Mouse (Mus musculus) adrenal gland, postnatal 4 days (tissue): ENCODE data around the gene Cpeb1. TPM values are rescaled to one million over a fixed set of nuclear protein-coding genes. Genes with fewer than 3 reads are reported as not detected.
"Not testable (repeated sequence)": the region's sequence is repeated elsewhere in the genome, so short reads cannot be mapped to it uniquely, and the experiment has no call there.

ENCODE experiments used
- DNase-seq, 2 experiments: peaks; one replicate each; pipeline ENCODE4 v3.0.0; 2021 to 2022; ENCODE audit warnings: low spot score in 2 of 2, mixed read lengths in 2 of 2
- long read RNA-seq, 2 experiments: library from polyadenylated mRNA; stranded (forward); transcript quantifications; one replicate each; pipeline ENCODE4 v2.0.0; 2021
- total RNA-seq, 2 experiments: library from RNA; stranded (reverse); gene quantifications; 2 replicates each; pipeline ENCODE4 v1.2.3; 2021

Gene Cpeb1
- 10 to 100 TPM; 17.4 to 17.8 TPM for total RNA-seq
- long read RNA-seq, experiment 1, partial matches to known transcripts, result 0 of 5 reads
- long read RNA-seq, experiment 1, other reads (novel, unspliced or antisense), result 5 of 5 reads
- long read RNA-seq, experiment 2, partial matches to known transcripts, result 2 of 7 reads
- long read RNA-seq, experiment 2, other reads (novel, unspliced or antisense), result 5 of 7 reads

DNA sequence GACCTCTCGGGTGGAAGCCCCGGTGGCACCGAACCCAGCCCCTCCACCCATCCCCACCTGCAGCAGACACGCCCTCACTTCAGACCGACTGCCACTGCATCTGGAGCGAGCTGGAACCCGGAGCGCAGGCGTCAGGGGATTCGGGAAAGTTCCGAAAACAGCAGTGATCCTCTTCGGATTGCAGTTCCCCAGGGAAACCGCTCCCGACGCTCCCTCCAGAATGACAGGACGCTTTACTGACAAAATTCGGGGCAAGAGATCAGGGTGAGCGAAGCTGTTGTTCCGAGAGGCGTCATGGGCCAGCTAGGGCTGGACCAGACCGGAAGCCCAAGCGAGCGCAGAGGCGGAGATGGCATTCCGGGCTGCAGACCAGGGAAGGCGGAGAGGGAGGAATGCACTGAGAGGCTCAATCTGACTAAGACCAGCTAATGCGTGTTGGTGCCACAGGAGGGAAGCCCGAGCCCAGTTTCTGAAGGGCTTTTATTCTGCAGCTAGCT, at the start of gene Cpeb1:
Gene Cpeb1, minus strand, starts transcription at position 311 of the 497 bp plus-strand sequence.
- DNase-seq, result no peak

DNA sequence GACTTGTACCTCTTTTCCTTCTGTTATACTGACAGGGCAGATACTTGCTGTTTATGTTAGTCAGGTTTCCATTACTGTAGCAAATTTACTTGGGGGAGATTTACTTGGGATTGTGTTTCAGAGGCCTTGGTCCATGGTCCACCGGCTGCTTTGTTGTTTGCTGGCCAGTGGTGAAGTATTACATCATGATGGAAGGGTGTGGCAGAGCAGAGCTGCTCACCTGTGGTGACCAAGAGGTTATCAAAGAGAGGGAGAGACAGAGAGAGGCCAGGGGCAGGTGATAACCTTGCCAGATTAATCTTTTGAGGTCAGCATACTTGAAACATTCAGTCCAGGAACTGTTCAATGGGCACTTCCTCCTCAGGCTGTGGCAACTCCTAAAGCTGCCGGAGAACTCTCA, 45.8 kb upstream of the Cpeb1 start:
- no peak for DNase-seq

DNA sequence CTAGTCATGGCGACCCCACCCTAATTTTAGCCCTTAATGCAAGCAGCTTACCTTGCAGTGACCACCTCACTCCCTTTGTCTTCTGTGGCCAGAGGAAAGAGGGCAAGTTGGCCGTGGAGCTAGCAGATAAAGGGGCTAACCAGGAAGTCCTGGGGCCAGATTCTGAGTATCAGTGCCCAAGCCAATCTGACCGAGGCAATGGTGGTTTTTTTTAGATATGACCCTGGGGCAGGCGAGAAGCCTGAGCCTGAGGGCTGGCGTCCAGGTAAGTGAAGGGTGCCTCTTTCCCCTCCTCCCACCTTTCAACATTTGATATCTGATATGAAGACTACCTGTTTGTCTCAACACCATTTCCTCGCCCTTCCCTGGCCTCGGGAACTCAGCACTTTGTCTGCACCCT, 42.9 kb upstream of the Cpeb1 start, which contains the start of gene BC048679:
Gene BC048679, minus strand, starts transcription at position 101 of the 400 bp plus-strand sequence.
- DNase-seq, result no peak

DNA sequence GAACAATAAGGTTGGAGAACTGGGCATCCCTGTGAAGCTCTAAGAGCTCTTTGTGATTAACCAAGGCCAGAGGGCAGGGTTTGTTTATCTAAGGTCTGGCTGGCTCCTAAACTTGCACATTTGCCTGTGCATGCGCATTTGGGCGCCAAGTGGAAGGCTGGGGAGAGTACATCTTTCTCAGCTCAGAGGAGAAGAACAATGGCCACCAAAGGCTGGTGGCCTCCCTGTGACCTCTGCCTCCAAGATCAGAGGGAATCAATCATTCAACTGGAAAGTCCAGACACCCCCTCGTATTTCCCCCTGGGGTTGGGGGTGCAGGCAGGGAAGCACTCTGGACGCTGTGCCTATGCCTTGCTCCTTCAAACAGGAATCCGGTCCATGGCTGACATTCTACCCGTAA, 41.9 kb upstream of the Cpeb1 start:
- DNase-seq, result no peak

DNA sequence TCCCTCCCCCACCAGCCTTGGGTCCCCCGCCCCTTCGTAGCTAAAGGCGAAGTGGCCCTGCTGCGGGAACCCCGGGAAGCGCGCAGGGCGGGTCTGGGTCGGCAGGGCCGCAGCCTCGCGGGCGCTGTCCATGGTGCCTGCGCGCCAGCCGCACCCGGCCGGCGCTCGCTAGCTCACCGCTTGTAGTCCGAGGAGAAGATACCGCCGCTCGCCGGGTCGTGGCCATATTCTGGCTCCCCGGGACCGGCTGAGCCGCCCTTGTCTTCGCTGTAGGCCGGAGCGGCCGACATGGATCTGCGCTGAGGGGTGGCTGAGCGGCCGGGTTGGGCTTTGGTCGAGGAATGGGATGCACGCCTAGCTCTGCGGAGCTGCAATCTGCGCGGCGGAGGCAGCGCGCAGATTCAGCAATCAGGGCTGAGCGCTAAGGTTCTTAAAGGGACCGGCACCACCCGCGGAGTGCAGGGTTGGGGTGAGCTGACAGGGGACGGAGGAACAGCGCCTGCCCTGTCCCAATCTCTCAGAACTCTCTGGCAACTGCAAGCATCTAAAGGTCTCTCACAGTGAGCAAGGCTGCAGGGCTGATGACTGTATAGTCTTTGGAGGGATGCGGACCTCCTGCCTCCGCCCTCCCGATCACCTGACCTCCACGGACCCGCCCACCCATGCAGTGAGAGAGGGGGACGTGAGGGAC, 38.2 kb upstream of the Cpeb1 start, which contains the start of gene Ap3b2:
Gene Ap3b2, minus strand, starts transcription at position 595 of the 691 bp plus-strand sequence.
- DNase-seq, result peak; percentile 35 to 49

DNA sequence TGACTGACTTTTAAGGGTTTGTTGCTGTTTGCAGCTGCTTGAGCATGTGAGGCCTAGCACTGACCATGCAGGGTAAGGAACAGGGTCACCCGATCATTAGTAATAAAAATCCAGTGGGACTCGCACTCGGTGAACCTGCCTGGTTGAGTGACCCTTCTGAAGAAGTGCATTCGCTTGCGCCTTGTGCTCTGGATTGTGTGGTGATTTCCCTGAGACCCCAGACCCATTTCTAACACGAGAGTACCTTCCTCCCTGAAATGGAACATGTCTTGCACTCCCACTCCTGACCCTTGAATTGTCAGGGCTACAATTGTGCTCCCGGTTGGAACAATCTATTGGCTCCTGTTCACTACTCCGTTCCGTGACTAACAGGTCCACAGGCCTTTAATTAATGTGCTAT, 37.4 kb upstream of the Cpeb1 start:
- no peak for DNase-seq

DNA sequence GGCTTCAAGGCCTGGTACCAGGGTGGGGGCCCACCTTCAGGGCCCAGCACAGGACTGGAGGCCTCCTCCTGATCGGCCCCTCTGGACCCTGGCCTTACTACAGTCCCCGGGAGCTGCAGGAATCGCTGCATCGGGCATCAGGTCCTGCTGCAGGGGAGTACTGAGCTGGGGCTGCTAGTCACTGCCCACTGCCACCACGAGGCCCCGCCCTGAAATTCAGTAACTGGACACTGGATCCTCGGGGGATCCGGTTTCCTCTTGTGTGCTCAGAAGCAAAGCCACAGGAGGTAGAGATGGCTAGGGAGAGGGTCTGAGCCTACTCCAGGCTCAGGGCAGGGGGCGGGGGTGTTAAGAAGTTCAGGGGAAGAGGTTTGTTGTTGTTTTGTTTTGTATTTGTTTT, 34.4 kb upstream of the Cpeb1 start:
- DNase-seq, result no peak

DNA sequence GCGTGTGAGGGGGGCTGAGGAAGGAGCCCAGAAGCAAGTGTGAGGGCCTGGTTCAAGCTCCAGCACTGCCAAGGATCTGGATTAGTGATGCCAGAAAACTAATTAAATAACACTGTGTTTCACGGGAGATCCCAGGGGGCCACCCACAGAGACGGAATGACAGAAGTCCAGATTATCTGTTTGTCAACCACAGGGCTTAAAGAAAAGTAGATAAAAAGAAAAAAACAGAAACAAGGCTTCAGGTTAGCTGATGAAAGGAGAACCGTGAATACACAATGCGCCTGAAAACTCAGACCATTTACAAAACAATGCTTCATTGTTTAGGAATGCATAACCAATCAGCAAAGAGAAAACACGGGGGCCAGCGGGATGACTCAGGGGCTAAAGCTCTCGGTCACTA, 25.5 kb upstream of the Cpeb1 start:
- no peak for DNase-seq

DNA sequence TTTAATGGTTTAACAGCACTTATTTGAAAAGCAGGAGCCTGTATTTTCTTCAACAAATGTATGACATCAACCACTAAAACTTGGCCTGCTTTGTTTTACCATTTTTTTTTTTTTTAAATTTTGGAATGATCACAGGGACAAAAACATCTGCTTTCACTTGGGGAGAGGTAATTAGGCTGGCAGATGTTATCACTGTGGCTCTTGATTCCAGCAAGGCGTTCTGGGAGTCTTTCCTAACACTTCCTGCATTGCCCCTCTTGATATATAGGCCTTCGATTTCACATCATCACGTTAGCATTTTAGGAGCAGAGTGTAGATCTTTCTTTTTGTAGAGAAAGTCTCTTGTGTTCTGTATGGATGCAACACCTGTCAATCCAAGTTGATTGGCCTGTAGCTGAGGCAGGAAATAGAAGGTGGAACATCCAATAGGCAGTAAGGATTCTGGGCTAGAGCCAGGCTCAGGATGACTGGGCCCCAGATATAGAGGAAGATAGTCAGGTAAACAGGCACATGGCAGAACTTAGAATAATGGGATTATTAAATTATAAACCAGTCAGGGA, 24.3 kb upstream of the Cpeb1 start:
- no peak for DNase-seq

DNA sequence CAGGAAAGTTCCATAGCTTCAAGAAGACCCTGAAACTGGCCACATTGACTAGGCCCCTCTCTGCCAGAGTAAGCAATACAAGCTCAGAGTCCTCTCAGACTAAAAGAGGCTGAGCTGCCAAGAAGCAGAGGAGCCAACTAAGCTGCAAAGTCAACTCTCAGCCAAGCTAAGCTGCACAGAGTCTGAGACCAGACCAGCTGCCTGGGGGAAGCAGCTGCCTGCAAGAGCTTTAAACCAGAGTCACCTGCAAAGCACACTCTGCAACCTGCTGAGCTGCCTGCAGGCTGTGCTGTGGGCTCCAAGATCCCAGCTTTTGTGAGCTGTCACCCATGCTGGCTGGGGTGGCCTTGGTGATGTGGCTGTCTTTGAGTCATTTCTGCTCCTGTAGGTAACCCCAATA, 23.0 kb upstream of the Cpeb1 start:
- DNase-seq, result not testable (repeated sequence)

DNA sequence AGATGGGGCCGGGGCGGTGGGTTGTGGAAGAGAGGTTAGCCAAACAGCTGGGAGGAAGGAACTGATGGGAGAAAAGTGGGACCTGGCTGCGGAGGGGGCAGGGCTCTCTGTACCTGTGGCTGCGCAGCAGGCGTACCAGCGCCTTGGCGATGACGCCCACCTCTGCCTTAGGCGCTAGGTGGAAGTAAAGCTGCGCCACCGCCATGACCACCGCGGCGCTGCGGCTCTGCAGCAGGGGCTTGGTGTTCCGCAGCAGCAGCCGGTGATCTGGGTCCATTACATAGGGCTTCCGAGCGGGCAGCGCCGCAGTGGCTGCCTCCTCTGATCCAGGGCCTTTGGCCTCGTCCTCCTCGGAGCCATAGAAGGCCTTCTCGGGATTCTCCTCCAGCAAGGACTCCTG, 21.6 kb upstream of the Cpeb1 start:
- no peak for DNase-seq

DNA sequence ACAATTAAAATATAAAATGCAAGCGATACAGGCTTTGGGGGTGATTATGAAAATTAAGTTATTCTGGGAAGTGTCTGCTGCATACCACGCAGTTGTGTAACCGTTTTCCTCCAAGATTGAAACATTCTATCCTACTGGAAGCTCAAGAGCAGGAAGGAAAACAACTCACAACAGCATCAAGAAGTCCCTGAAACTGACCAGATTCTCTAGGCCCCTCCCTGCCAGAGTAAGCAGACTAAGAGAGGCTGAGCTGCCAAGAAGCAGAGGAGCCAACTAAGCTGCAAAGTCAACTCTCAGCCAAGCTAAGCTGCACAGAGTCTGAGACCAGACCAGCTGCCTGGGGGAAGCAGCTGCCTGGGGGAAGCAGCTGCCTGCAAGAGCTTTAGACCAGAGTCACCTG, 20.0 kb upstream of the Cpeb1 start:
- no peak for DNase-seq

DNA sequence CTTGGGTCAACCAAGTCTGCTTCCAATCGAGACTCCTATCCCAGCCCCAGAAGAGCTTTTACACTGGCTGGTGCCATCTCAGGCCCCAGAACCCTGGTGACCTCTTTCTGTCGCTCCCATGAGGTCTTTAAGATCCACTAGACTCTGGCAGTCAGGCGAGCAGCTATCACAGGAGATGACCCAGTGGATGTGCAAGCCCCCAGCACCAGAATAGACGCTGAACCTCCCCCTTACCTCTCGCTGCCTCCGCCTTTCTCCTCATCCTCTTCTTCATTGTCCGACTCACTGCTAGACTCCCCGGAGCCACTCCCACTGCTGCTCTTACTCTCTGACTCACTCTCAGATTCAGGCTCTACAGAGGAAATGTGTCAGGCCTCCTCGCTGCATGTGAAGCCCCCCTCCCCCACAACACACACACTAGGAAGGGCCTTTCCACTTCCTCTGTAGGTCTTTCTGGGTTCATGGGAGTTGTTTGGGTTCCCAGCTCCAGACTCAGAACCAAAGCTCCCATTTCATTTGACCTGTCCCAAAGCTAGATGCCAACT, 9.7 kb upstream of the Cpeb1 start:
- DNase-seq, result no peak

DNA sequence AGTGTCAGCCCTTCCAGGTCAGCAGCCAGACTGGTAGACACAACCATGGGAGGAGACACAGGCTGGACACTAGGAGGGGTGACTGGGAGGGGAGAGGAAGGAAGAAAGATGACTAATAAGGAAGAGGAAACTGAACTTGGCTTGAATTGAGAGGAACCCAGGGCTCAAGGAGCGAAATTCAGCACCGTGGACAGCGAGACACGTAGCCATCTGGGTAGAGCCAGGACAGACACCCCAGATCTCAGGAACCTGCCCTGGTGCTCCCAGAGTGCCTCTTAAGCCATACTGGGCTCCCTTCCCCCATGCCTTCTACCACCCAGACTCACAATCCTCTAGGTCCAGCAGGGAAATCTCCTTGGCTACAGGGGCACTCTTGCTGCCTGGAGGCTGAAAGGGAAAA, 8.9 kb upstream of the Cpeb1 start:
- no peak for DNase-seq

DNA sequence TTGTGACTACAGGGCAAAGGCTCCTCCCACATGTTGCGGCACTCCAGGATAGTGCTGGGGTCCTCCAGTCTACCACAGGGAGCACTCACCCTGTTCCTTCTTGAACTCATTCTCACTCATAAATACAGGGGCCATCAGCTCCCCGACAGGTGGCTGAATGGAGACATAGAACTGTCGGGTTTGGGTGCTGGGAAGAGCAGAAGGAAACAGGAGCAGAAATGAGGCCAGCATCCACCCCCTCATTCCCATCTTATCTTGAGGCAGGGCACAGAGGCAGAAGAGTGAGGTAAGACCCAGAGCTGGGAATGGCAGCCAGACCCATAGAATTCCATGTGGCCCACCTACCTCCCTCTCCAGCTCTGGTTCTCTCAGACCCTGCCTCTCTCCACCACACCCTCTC, 7.5 kb upstream of the Cpeb1 start:
- no peak for DNase-seq

DNA sequence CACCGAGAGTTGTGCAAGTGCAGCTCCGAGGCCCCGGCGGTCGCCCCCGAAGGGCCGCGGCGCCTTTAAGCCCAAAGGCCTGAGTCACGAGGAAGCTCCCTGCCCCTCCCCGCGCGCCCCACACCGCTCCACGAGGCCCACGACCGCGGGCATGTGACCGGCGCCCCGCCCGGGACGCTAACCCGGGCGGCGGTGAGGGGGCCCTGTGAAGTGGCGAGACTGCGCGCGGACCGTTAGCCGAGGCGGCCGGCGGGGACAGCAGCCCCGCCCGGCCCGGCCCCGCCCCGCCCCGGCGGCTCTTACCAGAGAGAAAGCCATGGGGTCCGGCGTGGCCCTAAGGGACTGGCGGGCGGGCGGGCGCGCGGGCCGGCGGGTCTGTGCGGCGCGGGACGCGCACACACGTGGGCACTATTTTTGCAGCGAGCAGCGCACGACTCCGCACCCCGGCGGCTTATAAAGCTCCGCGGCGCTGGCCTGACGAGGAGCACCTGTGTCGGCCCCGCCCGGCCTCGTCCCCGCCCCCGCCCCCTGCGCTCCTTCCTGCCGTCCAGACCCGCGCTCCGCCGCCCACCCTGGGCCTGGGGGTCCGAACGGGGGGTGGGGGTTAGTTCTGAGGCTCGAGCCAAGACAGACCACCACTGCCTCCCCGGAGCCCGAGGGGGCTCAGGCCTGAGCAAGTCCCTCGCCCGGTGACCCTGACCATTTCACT, 780 bp downstream of the Cpeb1 start:
- DNase-seq, result no peak

DNA sequence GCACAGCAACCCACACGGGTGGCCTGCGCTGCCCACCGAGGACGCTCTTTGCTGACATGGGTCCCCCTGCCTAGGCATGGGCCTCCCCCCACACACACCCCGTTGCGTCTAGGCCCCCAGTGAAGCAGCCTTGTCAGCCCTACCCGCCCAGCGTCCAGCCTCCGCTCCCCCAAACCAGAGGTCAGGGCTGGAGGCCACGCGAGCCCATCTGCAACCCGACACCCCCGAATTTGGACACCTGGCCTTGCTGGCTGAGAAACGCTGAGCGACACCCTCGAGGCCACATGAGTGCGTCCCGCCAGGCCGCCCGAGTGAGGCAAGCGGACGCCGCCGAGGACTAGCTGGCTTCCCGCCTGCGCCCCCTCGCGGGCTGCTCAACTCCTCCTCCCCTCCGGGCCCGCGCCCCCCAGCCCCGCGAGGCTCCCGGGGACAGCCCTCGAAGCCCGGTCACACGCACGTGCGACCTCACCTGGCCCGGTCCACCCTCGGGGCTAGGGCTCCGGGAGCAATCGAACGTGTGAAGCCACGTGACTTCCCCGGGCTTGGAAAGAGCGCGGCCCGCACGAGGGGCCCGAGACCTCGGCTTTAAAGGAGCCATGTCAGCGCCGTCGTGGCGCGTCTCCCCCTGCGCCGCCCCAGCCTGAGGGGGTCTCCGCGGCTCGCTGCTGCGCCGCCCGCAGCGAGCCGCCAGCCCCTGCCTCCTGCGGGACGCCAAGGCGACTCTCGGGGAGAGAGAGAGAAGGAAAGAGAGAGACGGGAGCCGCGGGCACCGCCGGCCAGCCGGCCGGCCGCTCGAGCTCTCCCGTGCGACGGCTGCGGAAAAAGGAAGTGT, 1.6 kb downstream of the Cpeb1 start:
- no peak for DNase-seq

DNA sequence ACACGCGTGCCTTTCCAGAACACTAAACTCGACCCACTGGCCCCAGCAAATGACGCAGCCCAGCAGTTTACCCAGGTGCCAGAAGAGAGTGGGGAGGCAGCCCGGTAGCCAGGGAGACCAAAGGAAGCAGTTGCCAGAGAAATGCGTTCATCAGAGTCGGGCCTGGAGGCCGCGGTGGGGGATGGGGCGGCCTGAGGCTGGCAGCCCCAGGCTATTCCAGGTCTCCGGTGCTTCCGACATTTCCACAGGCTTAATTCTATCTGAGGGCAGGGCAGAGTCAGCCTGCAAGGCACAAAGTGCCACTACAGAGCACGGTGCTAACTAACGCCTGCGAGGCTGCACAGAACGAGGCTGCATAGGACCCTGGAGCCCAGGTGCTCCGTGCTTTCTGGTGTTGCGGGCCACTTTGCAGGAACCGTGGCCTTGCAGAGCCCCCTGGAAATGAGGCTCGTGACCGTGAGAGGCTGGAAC, 2.3 kb downstream of the Cpeb1 start:
- no peak for DNase-seq

DNA sequence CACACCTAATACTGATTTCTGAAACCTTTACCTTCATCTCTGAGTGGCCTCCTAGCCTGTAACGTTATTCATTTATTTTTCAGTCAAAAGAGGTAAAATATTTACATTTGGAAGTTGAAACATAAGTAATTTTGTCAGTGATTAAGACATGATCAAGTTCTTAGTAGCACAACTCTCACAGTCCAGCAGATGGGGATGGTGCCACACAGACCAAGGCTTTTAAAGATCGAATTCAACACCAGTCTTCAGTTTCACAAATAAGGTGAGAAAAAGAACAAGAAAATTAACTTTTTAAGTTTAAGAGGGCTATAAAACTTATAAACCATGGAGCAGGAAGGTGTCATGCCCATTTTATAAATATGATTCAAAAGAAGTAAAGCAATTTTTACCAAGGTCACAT, 56.3 kb downstream of the Cpeb1 start:
- DNase-seq, result no peak

DNA sequence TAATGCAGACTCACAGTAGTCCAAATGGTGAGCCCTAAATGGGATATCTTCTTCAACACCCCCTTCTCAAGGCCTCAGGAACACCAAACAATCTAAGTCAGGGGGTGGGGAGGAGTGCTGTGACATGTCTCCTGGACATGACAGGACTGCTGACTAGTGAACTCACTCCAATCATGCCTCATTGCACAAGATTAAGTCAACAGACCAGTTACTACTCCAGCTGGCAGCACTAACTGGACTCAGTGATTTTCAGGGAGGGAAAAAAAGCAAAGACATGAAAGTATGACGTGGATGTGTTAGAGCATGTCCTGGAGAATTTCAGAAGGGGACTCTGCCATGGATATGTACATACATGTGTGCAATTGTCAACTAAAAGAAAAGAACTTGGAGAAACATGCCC, 75.9 kb downstream of the Cpeb1 start:
- no peak for DNase-seq
